Mouse (Mus musculus) heart, postnatal 36 days (tissue): Measurements from ENCODE around the gene Bsg. TPM values are rescaled to one million over a fixed set of nuclear protein-coding genes. Genes with fewer than 3 reads are reported as not detected.

Experiments
- DNase-seq, 2 experiments: peaks; one replicate each; pipeline ENCODE4 v3.0.0; 2021 to 2022
- intact Hi-C: fragments of 180-260 bp; cut with DNase I; formaldehyde crosslinking; loops from one replicate; pipeline ENCODE4 v1.15.1; 2025
- total RNA-seq, 2 experiments: library from RNA; stranded (reverse); gene quantifications; 2 replicates each; pipeline ENCODE4 v1.2.3; 2021

Bsg gene
- 1,000 to 10,000 TPM; 1,389 to 1,395 TPM for total RNA-seq

DNA sequence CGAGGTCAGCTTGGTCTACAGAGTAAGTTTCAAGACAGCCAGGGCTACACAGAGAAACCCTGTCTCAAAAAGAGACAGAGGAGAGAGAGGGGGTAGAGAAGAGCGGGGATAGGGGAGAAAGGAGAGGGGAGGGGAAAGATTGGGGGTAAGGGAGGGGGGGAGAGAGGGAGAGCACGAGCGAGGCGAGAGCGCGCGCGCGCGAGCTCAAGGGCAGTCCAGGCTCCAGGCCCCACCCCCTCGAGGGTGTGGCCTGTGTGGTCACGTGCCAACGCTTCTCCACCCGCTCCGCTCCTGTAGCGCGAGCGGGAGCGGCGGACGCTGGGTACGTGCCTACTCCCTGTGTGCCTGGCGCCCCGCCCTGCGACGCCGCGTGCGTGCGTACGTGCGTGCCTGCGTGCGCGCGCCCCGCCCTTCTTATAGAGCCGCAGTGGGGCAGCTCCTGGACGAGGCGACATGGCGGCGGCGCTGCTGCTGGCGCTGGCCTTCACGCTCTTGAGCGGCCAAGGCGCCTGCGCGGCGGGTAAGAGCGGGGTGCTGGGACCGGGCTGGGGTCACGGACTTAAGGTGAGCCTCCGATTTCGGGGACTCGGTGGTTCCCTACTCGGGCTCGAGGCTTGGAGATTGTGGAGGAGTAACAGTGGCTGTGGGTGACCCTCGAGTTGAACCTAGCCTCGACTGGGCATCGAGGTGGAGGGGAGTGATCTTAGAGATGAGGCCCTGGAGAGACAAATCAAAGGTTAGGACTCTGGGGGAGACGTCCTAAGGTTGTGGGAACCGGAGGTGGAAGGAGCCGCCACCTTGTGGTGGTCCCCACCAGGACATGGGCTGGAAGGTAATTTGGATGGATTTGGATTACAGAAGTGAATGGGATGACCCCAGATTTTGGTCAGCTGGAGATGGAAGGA lies at the start of gene Bsg:
TSS of gene Bsg (plus strand) at position 427 of the 905 bp plus-strand sequence.
- intact Hi-C loops, result no loop called here
- peak; percentile 98 for DNase-seq

DNA sequence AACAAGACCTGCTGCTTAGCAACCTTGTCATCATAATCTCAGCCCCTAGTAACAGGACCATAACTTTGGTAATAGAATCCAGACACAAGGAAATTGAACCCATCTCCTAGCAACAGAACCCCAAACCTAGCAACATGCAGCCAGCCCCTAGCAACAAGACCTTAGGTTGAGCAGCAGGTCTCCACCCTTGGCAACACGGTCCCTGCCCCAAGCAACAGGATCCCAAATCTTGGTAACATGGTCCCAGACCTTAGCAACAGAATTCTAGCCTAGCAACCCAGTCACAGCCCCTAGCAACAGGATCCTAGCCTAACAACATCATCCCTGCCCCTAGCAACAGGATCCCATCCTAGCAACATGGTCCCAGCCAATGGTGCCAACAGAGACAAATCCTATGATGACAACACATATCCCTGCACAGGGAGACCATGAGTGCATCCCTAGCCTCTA lies 49.3 kb upstream of the Bsg start:
- DNase-seq, result no peak
- intact Hi-C loops, result no loop called here

DNA sequence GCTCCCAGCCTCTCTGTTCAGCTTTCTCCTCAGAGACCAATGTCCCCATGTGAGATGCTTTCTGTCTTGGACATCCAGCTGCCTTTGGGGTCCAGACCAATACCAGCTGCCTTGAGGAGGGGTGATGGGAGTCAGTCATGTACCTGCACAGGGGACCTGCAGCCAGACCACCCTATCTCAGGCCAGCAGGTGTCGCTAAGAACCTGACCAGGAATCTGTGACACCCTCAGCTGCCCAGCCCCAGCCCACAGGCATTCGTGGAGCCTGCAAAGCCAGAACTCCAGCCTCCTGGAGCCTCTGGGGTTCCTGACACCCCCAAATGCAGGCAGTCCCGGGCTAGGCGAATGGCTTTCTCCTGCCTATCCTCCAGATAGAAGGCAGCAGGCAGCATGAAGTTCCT lies 45.5 kb upstream of the Bsg start:
- no peak for DNase-seq
- intact Hi-C loops, result no loop called here

DNA sequence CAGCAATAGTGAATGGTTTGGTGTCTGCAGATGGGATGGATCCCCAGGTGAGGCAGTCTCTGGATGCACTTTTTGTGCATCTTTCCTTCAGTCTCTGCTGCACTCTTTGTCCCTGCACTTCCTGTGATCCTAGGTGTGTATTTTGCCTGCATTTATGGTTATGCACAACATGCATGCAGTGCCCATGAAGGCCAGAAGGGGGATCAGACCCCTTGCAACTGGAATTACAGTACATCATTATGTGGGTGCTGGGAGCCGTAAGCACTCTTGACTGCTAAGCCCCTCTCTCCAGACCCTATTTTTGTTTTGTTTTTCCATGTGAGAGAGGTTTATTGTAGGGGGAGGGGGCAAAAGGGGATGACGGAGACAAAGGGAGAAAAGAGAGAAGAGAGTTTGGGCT lies 44.0 kb upstream of the Bsg start:
- no peak for DNase-seq
- intact Hi-C loops, result no loop called here

DNA sequence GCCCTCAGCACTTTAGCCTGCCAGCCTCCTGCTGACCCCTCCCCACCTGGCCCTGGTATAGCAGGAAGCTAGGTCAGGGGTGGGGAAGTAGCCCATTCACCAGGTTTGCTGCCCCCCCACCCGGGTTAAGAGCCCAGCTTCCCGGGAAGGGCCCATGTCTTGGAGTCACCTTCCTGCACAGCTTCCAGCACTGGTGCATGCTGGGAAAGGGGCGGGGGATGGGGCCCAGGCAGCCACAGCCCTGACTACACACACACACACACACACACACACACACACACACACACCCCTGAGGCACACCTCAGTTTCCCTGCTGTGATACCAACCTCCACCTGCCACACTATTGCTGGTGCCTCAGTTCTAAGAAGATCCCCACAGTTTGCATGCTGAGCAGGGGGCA lies 42.4 kb upstream of the Bsg start:
- no peak for DNase-seq
- intact Hi-C loops, result no loop called here

DNA sequence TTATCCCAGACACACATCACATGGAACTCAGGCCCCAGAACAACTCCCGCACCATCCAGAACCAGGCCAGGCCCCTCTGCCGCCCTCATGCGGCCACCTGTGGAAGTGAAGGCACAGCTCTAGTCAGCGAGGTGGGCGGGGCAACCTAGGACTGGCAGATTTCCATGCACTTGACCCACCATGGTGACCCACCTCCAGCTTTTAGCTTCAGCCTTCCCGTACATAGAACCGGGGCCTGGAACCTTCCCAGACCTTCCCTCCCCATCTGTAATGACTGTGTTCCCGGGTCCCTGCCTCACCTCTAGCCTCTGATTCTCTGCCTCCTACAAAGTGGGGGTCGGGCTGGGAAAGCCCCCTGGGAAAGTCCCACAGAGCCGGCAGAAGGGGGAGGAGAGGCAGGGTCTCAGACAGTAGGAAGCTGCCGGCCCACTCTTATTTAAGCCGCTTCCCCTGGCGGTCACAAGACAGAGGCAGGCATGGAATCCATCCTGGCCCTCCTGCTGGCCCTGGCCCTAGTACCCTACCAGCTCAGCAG lies 40.1 kb upstream of the Bsg start, which contains the start of gene Madcam1:
TSS of gene Madcam1 (plus strand) at position 429 of the 535 bp plus-strand sequence.
- intact Hi-C loops, result loop anchor here (1.0 kb wide), 1 partner anchor 69 kb away; no protein-coding TSS in a partner anchor
- peak; percentile 61 to 74 for DNase-seq

DNA sequence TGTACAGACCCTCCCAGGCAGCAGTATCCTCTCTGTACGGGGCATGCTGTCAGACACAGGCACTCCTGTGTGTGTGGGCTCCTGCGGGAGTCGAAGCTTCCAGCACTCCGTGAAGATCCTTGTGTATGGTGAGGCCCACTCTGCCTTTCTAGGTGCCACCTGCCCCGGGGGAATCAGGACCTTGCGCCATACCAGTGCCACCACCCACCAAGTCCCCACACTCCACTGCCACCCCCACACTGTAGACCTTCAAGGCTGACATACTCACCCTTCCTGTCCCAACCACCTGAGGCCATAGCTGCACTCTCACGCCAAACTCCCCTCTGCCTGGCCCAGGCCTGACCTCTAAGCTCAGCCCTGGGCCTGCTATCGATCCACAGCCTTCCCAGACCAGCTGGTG lies 39.2 kb upstream of the Bsg start:
- DNase-seq, result no peak
- intact Hi-C loops, result no loop called here

DNA sequence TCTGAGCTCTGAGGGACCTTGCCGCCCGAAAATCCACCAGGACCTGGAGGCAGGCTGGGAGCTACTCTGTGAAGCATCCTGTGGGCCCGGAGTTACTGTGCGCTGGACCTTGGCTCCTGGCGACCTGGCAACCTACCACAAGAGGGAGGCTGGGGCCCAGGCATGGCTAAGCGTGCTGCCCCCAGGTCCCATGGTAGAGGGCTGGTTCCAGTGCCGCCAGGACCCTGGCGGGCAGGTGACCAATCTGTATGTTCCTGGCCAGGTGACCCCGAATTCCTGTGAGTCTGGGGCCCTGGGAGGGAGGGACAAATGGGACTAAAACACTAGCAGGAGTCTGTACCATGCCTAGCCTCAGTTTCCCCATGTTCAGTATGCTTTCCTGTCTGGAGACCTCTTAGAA lies 37.8 kb upstream of the Bsg start:
- intact Hi-C loops, result no loop called here
- no peak for DNase-seq

DNA sequence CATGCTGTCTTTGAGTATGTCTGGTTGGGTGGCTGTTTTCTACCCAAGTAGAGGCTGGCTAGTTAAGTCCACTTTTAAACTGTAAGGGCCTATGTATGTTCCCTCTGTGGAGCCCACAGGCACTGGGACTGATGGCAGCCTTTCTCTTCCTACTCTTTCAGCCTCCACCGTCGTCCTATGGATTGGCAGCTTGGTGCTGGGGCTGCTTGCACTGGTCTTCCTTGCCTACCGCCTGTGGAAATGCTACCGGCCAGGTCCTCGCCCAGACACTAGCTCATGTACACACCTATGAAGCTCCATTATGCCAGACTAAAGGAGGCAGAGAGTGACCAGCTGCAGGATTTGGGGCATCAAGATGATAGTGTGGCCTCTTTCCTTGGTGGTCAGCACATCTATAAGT lies 36.2 kb upstream of the Bsg start:
- no peak for DNase-seq
- intact Hi-C loops, result loop anchor here (1.0 kb wide), 1 partner anchor 73 kb away; no protein-coding TSS in a partner anchor

DNA sequence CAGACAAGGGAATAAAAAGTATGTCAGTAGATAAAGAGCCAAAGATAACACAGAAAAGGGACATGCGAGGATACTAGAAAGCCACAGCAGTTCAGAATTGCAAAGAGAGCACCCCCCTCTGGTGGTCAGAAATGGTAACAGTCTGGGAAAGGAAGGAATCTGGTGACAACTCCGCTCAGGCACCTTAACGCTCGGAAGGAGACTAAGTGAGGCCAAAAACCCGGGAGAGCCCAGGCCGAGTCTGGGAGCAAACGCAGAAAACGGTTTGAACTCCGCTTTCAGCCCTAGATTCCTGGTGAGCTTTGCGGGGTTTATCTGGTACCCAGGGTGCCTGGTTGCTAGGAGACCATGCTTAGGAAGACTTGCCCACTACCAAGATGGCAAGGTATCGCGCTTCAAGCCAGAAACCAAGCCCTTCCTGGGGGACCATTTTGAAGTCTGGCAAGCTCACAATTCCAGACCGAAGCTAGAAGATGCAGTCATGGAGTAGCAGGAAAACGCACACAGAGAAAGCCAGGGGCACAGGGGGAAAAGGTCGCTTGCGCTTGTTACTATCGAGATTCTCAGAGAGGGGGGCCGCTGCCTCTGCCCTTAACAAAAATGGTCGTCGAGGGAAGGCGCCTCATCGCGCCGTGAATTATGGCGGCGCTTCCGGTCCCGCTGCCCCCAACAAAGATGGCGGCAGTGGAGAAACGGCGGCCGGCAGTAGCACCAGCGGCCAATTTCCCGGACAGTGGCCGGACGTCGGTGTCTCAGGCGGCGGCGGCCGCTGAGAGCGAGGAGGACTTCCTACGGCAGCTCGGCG lies 35.3 kb upstream of the Bsg start, which contains the start of gene Tpgs1:
TSS of gene Tpgs1 (plus strand) at position 599 of the 805 bp plus-strand sequence.
- DNase-seq, result peak; percentile 90 to 95

DNA sequence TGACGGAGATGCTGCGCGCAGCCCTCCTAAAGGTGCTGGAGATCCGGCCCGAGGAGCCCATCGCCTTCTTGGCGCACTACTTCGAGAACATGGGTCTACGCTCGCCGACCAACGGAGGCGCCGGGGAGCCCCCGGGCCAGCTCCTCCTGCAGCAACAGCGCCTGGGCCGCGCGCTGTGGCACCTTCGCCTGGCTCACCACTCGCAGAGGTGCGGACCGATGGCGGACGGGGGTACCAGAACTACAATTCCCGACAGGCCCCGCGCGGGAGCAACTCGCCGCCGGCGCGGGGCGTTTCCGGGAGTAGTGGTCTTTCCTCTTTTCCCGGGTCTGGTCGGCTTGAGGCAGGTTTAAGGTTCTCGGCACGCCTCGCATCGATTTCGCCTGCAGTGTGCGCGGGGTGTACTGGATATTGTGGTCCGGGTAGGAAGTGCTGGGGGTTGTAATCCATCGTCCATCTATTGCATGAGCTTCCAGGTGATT lies 34.7 kb upstream of the Bsg start:
- intact Hi-C loops, result no loop called here

More for the DNA sequence above, 35.3 kb upstream of the Bsg start, which contains the start of gene Tpgs1:
- intact Hi-C loops, result loop anchor here (1.0 kb wide), 1 partner anchor 74 kb away; no protein-coding TSS in a partner anchor

DNA sequence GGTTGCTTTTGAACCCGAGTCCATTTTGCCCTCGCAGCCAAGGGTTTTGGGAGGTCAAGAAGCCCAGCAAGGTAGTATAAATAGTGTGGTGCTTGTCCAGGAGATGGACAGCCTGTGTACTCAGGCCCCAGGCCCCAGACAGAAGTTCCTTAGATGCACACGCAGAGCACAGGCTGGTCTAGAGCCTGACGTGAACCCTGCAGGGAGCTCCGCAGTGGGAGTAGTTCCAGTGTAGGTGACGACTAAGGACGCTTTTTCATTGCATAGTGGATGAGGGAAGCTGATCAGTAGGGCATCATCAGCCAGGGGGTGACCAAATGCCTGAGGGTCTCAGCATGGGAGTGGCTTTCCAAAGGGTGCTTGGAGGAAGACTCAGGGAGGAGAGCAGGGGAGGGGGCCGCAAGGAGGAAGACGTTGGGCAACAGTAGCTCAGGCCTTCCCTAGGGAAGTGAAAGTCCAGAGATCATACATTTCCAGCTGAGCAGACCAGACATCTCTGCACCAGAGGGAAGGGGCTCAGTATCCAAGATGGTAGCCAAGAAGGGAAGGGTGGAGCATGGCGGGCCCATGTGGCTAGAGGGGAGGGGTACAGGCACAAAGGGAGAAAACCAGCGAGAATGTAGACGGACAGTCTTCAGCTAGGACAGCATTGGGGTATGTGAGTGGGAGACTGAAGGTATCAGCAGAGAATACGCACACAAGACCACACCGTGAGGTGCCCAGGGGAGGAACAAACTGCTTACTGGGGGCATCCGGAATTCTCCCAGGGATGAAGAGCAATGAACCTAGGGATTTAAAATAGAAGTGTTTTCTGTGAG lies 34.0 kb upstream of the Bsg start:
- intact Hi-C loops, result no loop called here
- no peak for DNase-seq

More for the DNA sequence above, 34.7 kb upstream of the Bsg start:
- peak in 1 of 2 experiments; percentile 76 for DNase-seq

DNA sequence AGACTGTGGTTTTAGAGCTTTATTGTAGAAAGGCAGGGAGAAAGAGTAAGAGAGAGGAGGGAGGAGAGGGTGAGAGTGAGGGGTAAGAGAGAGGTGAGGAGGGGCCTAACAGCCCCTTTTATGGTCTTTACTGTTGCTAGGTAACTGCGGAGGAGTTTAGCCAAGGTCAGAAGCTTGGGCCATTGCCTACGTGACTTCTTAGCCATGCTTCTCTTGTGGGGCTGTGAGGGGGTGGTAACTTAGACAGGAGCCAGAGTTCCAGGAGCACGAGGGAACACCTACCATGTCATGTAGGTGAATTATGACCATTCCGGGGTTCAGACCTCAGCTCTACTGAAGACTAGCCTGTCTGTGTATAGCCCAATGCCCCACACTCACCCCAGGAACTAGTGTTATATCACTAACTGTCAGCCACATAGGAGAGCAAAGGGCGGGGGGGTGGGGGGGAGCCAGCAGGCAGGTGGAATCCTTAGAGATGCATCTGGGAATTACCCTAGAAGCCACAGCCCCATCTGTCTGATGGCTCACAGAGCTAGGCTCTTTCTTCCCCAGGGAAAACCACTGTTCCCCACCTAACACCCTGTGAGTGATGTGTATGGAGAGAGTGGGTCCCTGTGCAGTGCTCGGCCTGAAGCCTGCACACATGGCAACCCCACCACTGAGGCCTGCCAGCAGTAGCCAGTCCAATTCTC lies 32.7 kb upstream of the Bsg start:
- intact Hi-C loops, result no loop called here
- DNase-seq, result no peak

DNA sequence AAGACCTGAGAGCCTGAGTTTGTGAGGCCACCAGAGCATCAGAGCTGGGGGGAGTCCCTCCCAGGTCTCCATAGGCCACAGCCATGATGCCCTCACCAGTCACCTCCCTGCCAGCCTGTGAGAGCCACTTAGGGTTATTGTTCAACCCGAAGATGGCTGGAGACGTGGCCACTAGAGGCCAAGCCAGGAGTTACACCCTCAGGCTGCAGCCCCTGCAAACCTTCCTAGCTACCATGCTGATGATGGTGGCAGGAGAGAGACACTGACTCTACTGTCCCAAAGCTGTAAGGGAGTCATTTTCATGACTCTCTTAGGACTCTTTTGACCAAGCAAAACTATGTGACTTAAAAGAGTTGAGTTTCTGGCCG lies 32.2 kb upstream of the Bsg start:
- DNase-seq, result no peak
- intact Hi-C loops, result no loop called here

DNA sequence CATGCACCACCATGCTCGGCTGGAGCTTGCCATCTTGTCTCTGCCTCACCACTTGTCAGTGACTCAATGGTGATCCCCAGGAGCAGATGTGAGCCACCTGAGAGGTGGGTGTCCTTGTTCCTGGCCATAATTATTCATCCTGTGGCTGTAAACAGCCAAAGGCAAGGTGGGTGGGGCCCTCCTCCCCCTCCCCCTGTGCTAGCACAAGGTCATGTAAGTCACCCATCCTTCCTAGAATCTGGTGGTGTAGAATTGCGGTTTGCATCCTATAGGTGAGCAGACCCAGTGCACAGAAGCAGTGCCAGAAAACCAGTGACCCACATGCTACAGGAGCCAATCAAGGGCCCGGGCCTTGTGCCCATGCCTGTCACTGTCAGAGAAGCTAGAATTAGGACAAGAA lies 31.2 kb upstream of the Bsg start:
- no peak for DNase-seq
- intact Hi-C loops, result no loop called here

DNA sequence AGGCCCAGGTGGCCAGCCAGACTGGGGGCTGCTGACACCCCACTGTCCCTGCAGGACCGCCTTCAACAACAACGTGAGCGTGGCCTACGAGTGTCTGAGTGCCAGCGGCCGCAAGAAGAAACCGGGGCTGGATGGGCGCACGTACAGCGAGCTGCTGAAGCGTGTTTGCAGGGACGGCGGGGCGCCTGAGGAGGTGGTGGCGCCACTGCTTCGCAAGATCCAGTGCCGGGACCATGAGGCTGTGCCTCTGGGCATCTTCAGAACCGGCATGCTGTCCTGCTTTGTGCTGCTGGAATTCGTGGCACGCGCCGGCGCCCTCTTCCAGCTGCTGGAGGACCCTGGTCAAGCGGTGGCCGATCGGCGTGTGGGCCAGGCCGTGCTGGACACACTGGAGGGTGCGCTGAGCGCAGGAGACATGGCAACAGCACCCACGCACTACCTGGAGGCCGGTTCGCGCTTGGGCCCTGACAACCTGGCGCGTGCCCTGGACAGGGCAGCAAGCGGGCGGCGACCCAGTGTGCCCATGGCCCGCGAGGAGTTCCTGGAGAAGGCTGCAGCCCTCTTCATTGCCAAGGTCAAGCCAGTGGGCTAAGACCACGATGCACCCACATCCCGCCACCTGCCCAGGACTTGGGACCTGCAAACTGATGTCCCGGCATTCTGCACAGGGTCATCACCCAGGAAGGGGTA lies 28.8 kb upstream of the Bsg start:
- no peak for DNase-seq
- intact Hi-C loops, result no loop called here

DNA sequence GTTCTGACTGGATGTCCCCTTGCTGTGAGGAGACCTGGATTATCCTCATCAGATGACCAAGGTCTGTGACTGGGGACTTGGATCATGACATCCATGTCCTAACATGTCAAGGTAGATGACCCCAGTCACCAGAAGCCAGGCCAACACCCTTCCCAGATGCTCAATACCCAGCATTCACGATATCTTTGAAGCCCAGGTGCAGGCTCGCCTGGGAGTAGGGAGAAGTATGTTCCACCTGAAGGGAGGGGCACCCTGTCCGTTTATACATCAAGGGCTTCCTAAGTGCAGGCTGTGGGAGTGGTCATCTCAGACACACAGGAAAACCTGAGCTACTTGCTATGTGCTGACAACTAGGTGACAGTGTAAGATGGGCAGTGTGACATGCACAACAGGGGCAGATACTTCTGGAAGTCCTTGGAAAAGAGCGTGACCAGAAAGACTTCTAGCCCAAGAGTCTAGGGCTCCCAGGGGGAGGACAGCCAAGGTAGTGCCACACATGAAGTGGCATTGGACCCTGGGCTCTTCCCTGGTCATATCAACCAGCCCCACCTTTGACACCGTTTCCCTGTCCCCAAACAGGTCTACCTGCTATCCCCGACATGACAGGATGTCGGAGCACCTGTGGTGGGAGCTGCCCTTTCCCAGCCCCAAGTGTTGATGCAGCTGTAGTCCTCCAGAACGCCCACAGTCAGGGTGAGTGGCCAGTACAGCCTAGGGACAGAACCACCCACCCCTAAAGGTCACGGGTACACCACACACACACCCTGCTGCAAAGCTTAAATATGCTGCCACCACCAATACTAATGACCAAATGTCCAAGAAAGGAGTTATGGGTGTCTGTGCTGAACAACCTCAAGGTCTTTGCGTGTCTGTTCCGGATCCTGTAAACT lies 23.4 kb upstream of the Bsg start:
- no peak for DNase-seq
- intact Hi-C loops, result no loop called here
